Mouse (Mus musculus): ENCODE measurements around the gene Hinfp.

GRCm38 (mm10) chr9:44345570-44346433 lies 40.3 kb upstream of the Hinfp start:
- TF ChIP-seq CTCF (IDR thresholded peaks at IDR 0.05; ENCODE audit: control insufficient read depth, insufficient read depth, low read length) (no peak), POLR2A (IDR thresholded peaks at IDR 0.05; ENCODE audit: borderline replicate concordance, control insufficient read depth, low read depth, low read length) (no peak)

Measured in bone marrow, adult 2 months (tissue).